Mouse (Mus musculus) heart, adult 2 months (tissue): Measurements from ENCODE around the gene 3110082I17Rik. TPM values are rescaled to one million over a fixed set of nuclear protein-coding genes. Genes with fewer than 3 reads are reported as not detected.

Source experiments
- DNase-seq, 2 experiments: peaks; one replicate each; pipeline ENCODE4 v3.0.0; 2021
- H3K27ac ChIP-seq: fragments of 200-600 bp; 2 replicates; pipeline ENCODE4 v1.8.1; 2022
- H3K27me3 ChIP-seq: fragments of 200-500 bp; 2 replicates; pipeline ENCODE4 v1.6.1; 2012; ENCODE audit warnings: mild to moderate bottlenecking, low read length, inconsistent platforms, mixed read lengths; ENCODE audit not compliant: control insufficient read depth, insufficient read depth
- H3K36me3 ChIP-seq: fragments of 200-500 bp; 2 replicates; pipeline ENCODE4 v1.6.1; 2012; ENCODE audit warnings: low read length, inconsistent platforms; ENCODE audit not compliant: control insufficient read depth, insufficient read depth
- H3K4me1 ChIP-seq: fragments of 200-500 bp; 2 replicates; pipeline ENCODE4 v1.6.1; 2011; ENCODE audit warnings: low read length; ENCODE audit not compliant: control insufficient read depth, insufficient read depth
- H3K4me3 ChIP-seq: fragments of 200-600 bp; 2 replicates; pipeline ENCODE4 v1.8.1; 2022
- H3K79me2 ChIP-seq: fragments of 200-500 bp; replicated peaks from 2 replicates; pipeline ENCODE4 v1.6.1; 2012; ENCODE audit warnings: mild to moderate bottlenecking, inconsistent platforms, low read length, moderate library complexity, mixed read lengths; ENCODE audit not compliant: control insufficient read depth, insufficient read depth
- H3K9ac ChIP-seq: fragments of 200-500 bp; 2 replicates; pipeline ENCODE4 v1.6.1; 2012; ENCODE audit warnings: low read depth, mild to moderate bottlenecking, control low read depth, inconsistent platforms, low read length, mixed read lengths
- CTCF ChIP-seq: fragments of 200-600 bp; IDR thresholded peaks from 2 replicates; pipeline ENCODE4 v1.8.1; 2022; ENCODE audit warnings: antibody characterized with exemption, mild to moderate bottlenecking, moderate library complexity
- EP300 ChIP-seq: fragments of 200-500 bp; IDR thresholded peaks from 2 replicates; pipeline ENCODE4 v1.6.1; 2011; ENCODE audit warnings: low read depth, low read length, control low read depth; ENCODE audit not compliant: insufficient read depth
- POLR2A ChIP-seq: fragments of 200-500 bp; IDR thresholded peaks from 2 replicates; pipeline ENCODE4 v1.6.1; 2011; ENCODE audit warnings: mild to moderate bottlenecking, low read depth, low read length, control low read depth; ENCODE audit not compliant: insufficient read depth
- WGBS: fragments of 180-500 bp; shearing (Covaris S2); methylation state at CpG from one replicate; pipeline ENCODE4 v1.1.7; 2018; 5-methylcytosine and 5-hydroxymethylcytosine counted together
- intact Hi-C: fragments of 180-260 bp; cut with DNase I; formaldehyde crosslinking; loops from one replicate; pipeline ENCODE4 v1.15.1; 2025
- polyA plus RNA-seq: library from polyadenylated mRNA; depleted of rRNA; stranded (reverse); fragments of >200 nt; gene quantifications from 2 replicates; pipeline ENCODE4 v1.2.3, GENCODE M21; 2012
- total RNA-seq, 2 experiments: library from RNA; stranded (reverse); gene quantifications; 2 replicates each; pipeline ENCODE4 v1.2.3; 2021

The 3110082I17Rik gene
- total and polyA plus RNA-seq, 3 experiments: 4.9 to 5.7 (median 5.6) TPM

GRCm38 (mm10) chr5:139433842-139434568 is 26.3 kb downstream of the 3110082I17Rik start:
- H3K9ac ChIP-seq: no peak overlapping the region
- peaks cover 16% of the 10 kb centered on the region for H3K4me1 ChIP-seq
- H3K36me3 ChIP-seq: no peaks in the 10 kb centered on the region
- no peak for DNase-seq
- H3K27ac ChIP-seq: peak overlapping the region; percentile 10; the same call in 1 of the 2 replicates
- H3K27me3 ChIP-seq: no peaks in the 10 kb centered on the region
- 55% methylated on average over 9 of the region's 9 CpGs for WGBS
- no peak for TF ChIP-seq EP300
- no peak for TF ChIP-seq CTCF
- TF ChIP-seq POLR2A: no peak
- intact Hi-C loops: no loop called here
- no peak overlapping the region for H3K4me3 ChIP-seq
- no peaks in the 10 kb centered on the region for H3K79me2 ChIP-seq

GRCm38 (mm10) chr5:139432747-139433508 is 27.4 kb downstream of the 3110082I17Rik start:
- WGBS: 56% methylated on average over 7 of the region's 7 CpGs
- H3K27me3 ChIP-seq: no peaks in the 10 kb centered on the region
- H3K4me3 ChIP-seq: no peak overlapping the region
- no peak for DNase-seq
- H3K27ac ChIP-seq: no peak overlapping the region
- H3K79me2 ChIP-seq: no peaks in the 10 kb centered on the region
- peaks cover 18% of the 10 kb centered on the region for H3K4me1 ChIP-seq
- no peak overlapping the region for H3K9ac ChIP-seq
- intact Hi-C loops: no loop called here
- TF ChIP-seq POLR2A (no peak), EP300 (no peak), CTCF (no peak)
- no peaks in the 10 kb centered on the region for H3K36me3 ChIP-seq

GRCm38 (mm10) chr5:139432333-139432732 is 28.0 kb downstream of the 3110082I17Rik start:
- Histone ChIP-seq H3K36me3 (no peaks in the 10 kb centered on the region), H3K79me2 (no peaks in the 10 kb centered on the region), H3K9ac (no peak overlapping the region), H3K27ac (no peak overlapping the region), H3K4me1 (peaks cover 19% of the 10 kb centered on the region), H3K4me3 (no peak overlapping the region), H3K27me3 (no peaks in the 10 kb centered on the region)
- WGBS: 85% methylated on average over 6 of the region's 6 CpGs
- no peak for DNase-seq
- intact Hi-C loops: no loop called here
- TF ChIP-seq POLR2A (no peak), CTCF (no peak)

GRCm38 (mm10) chr5:139429818-139430341 is 30.4 kb downstream of the 3110082I17Rik start:
- TF ChIP-seq POLR2A (no peak), CTCF (no peak), EP300 (no peak)
- H3K9ac ChIP-seq: no peak overlapping the region
- no peaks in the 10 kb centered on the region for H3K79me2 ChIP-seq
- H3K4me1 ChIP-seq: peaks cover 19% of the 10 kb centered on the region
- H3K4me3 ChIP-seq: no peak overlapping the region
- H3K27me3 ChIP-seq: no peaks in the 10 kb centered on the region
- DNase-seq: no peak
- no peaks in the 10 kb centered on the region for H3K36me3 ChIP-seq
- H3K27ac ChIP-seq: no peak overlapping the region
- 13% methylated on average over 12 of the region's 12 CpGs for WGBS
- intact Hi-C loops: loop anchor here (2.0 kb wide), 1 partner anchor 21 kb away; no protein-coding TSS in a partner anchor

GRCm38 (mm10) chr5:139427989-139428388 is 32.3 kb downstream of the 3110082I17Rik start:
- Histone ChIP-seq H3K27me3 (no peaks in the 10 kb centered on the region), H3K9ac (no peak overlapping the region), H3K36me3 (no peaks in the 10 kb centered on the region), H3K79me2 (no peaks in the 10 kb centered on the region), H3K4me3 (no peak overlapping the region), H3K4me1 (peaks cover 12% of the 10 kb centered on the region), H3K27ac (no peak overlapping the region)
- 27% methylated on average over 9 of the region's 9 CpGs for WGBS
- peak; percentile 58 to 69 for DNase-seq
- intact Hi-C loops: no loop called here
- TF ChIP-seq CTCF (no peak), POLR2A (no peak), EP300 (no peak)

GRCm38 (mm10) chr5:139427001-139427400 is 33.3 kb downstream of the 3110082I17Rik start:
- 91% methylated on average over 9 of the region's 9 CpGs for WGBS
- H3K36me3 ChIP-seq: no peaks in the 10 kb centered on the region
- no peak for TF ChIP-seq CTCF
- TF ChIP-seq EP300: no peak
- TF ChIP-seq POLR2A: no peak
- no peak overlapping the region for H3K27ac ChIP-seq
- intact Hi-C loops: no loop called here
- DNase-seq: no peak
- no peaks in the 10 kb centered on the region for H3K27me3 ChIP-seq
- no peak overlapping the region for H3K9ac ChIP-seq
- no peak overlapping the region for H3K4me3 ChIP-seq
- H3K4me1 ChIP-seq: peaks cover 9% of the 10 kb centered on the region
- no peaks in the 10 kb centered on the region for H3K79me2 ChIP-seq
